Mouse (Mus musculus) left cerebral cortex, postnatal 4 days (tissue): ENCODE measurements around the gene Aox3. TPM values are rescaled to one million over a fixed set of nuclear protein-coding genes. Genes with fewer than 3 reads are reported as not detected.

Experiments used
- total RNA-seq, 2 experiments: library from RNA; stranded (reverse); gene quantifications; 2 replicates each; pipeline ENCODE4 v1.2.3; 2021

Gene Aox3
- total RNA-seq, 2 experiments from 2014 or later, result 1.1 to 1.3 TPM

Other genes starting within 250 kb of the Aox3 start
- gene Sgo2a, start 117.2 kb upstream of the Aox3 start, total RNA-seq, result 1 to 10 TPM; 2.1 to 2.9 TPM
- gene Kctd18, start 94.2 kb upstream of the Aox3 start, total RNA-seq, result 10 to 100 TPM; 29.2 to 30.5 TPM
- gene Aox1, start 83.2 kb upstream of the Aox3 start, total RNA-seq, result 1 to 10 TPM in 1 of 2 experiments, under 1 TPM in 1; 0.68 to 1.1 TPM
- 10 to 100 TPM; 18.3 to 23.4 TPM for gene Aox4, start 97.3 kb downstream of the Aox3 start, total RNA-seq
- gene Aox2, start 165.2 kb downstream of the Aox3 start, total RNA-seq, result not detected